Mouse (Mus musculus) embryonic facial prominence, embryonic 15.5 days (tissue): ENCODE data around the gene Slit2. TPM values are rescaled to one million over a fixed set of nuclear protein-coding genes. Genes with fewer than 3 reads are reported as not detected.

Experiments used
- ATAC-seq: fragments of 200-750 bp; cut with Nextera tagmentation; 2 replicates; pipeline ENCODE4 v1.8.0; 2017; ENCODE audit warnings: low read depth, moderate TSS enrichment; ENCODE audit not compliant: insufficient number of reproducible peaks, low FRiP score, low TSS enrichment
- H3K27ac ChIP-seq: fragments of 300-500 bp; sonication (generic); replicated peaks from 2 replicates; pipeline ENCODE4 v1.5.1; 2015; ENCODE audit warnings: mild to moderate bottlenecking, inconsistent platforms
- H3K27me3 ChIP-seq: fragments of 300-500 bp; sonication (generic); 2 replicates; pipeline ENCODE4 v1.6.1; 2015; ENCODE audit warnings: inconsistent platforms
- H3K36me3 ChIP-seq: fragments of 300-500 bp; sonication (generic); 2 replicates; pipeline ENCODE4 v1.6.1; 2015; ENCODE audit warnings: mild to moderate bottlenecking, inconsistent platforms
- H3K4me1 ChIP-seq: fragments of 300-500 bp; sonication (generic); 2 replicates; pipeline ENCODE4 v1.6.1; 2015; ENCODE audit warnings: inconsistent platforms
- H3K4me2 ChIP-seq: fragments of 300-500 bp; sonication (generic); replicated peaks from 2 replicates; pipeline ENCODE4 v1.6.1; 2015; ENCODE audit warnings: mild to moderate bottlenecking, inconsistent platforms
- H3K4me3 ChIP-seq: fragments of 300-500 bp; sonication (generic); replicated peaks from 2 replicates; pipeline ENCODE4 v1.5.1; 2015; ENCODE audit warnings: mild to moderate bottlenecking, inconsistent platforms
- H3K9ac ChIP-seq: fragments of 300-500 bp; sonication (generic); 2 replicates; pipeline ENCODE4 v1.6.1; 2015; ENCODE audit warnings: inconsistent platforms
- H3K9me3 ChIP-seq: fragments of 300-500 bp; sonication (generic); replicated peaks from 2 replicates; pipeline ENCODE4 v1.6.1; 2016; ENCODE audit warnings: inconsistent platforms
- WGBS: fragments of 180-500 bp; shearing (Covaris S2); methylation state at CpG from one replicate; pipeline ENCODE4 v1.1.7; 2015; 5-methylcytosine and 5-hydroxymethylcytosine counted together
- microRNA-seq: library from miRNA; unstranded; fragments of <30 nt; microRNA quantifications from one replicate; pipeline ENCODE4, GENCODE M21; 2016; ENCODE audit warnings: borderline number of aligned reads
- polyA plus RNA-seq: library from polyadenylated mRNA; unstranded; fragments of >200 nt; fragmentation: Nextera tagmentation; extraction: Ambion mirVana; gene quantifications from 2 replicates; pipeline ENCODE4 v1.2.1, GENCODE M21; 2015

The Slit2 gene
- polyA plus RNA-seq, 1 experiment from 2014 or later, result 23.1 TPM

- Histone ChIP-seq H3K36me3 (no peaks in the 10 kb centered on the region), H3K9ac (no peak overlapping the region), H3K9me3 (no peaks in the 10 kb centered on the region), H3K27me3 (no peaks in the 10 kb centered on the region), H3K4me3 (no peak overlapping the region), H3K27ac (no peak overlapping the region), H3K4me2 (no peak overlapping the region), H3K4me1 (no peaks in the 10 kb centered on the region)
- no peak for ATAC-seq
- WGBS, result 86% methylated on average over 3 of the region's 3 CpGs
Measured at GRCm38 (mm10) chr5:48333407-48333806, 350.5 kb downstream of the Slit2 start.

- H3K27ac ChIP-seq, result no peak overlapping the region
- no peaks in the 10 kb centered on the region for H3K36me3 ChIP-seq
- no peak for ATAC-seq
- no peak overlapping the region for H3K4me2 ChIP-seq
- H3K9ac ChIP-seq, result no peak overlapping the region
- H3K4me3 ChIP-seq, result no peak overlapping the region
- H3K9me3 ChIP-seq, result no peaks in the 10 kb centered on the region
- no peaks in the 10 kb centered on the region for H3K4me1 ChIP-seq
- no peaks in the 10 kb centered on the region for H3K27me3 ChIP-seq
- WGBS, result 27% methylated on average over 9 of the region's 9 CpGs
Measured at GRCm38 (mm10) chr5:48333884-48334513, 351.1 kb downstream of the Slit2 start.

GRCm38 (mm10) chr5:48340808-48341433 lies 358.0 kb downstream of the Slit2 start:
- H3K27me3 ChIP-seq, result no peaks in the 10 kb centered on the region
- no peak overlapping the region for H3K9ac ChIP-seq
- no peaks in the 10 kb centered on the region for H3K4me1 ChIP-seq
- no peaks in the 10 kb centered on the region for H3K9me3 ChIP-seq
- ATAC-seq, result no peak
- H3K4me3 ChIP-seq, result no peak overlapping the region
- no peaks in the 10 kb centered on the region for H3K36me3 ChIP-seq
- H3K27ac ChIP-seq, result no peak overlapping the region
- 67% methylated on average over 7 of the region's 7 CpGs for WGBS
- H3K4me2 ChIP-seq, result no peak overlapping the region

- no peak for ATAC-seq
- H3K27me3 ChIP-seq, result no peaks in the 10 kb centered on the region
- WGBS, result 39% methylated on average over 5 of the region's 5 CpGs
- no peaks in the 10 kb centered on the region for H3K36me3 ChIP-seq
- H3K9me3 ChIP-seq, result no peaks in the 10 kb centered on the region
- H3K4me1 ChIP-seq, result no peaks in the 10 kb centered on the region
- H3K27ac ChIP-seq, result no peak overlapping the region
- H3K4me2 ChIP-seq, result no peak overlapping the region
- H3K9ac ChIP-seq, result no peak overlapping the region
- H3K4me3 ChIP-seq, result no peak overlapping the region
Measured at GRCm38 (mm10) chr5:48345095-48345982, 362.4 kb downstream of the Slit2 start.

- ATAC-seq, result no peak
- no peak overlapping the region for H3K9ac ChIP-seq
- no peaks in the 10 kb centered on the region for H3K36me3 ChIP-seq
- H3K27me3 ChIP-seq, result no peaks in the 10 kb centered on the region
- H3K9me3 ChIP-seq, result no peaks in the 10 kb centered on the region
- 90% methylated on average over 2 of the region's 2 CpGs for WGBS
- H3K27ac ChIP-seq, result no peak overlapping the region
- H3K4me2 ChIP-seq, result no peak overlapping the region
- H3K4me3 ChIP-seq, result no peak overlapping the region
- no peaks in the 10 kb centered on the region for H3K4me1 ChIP-seq
Measured at GRCm38 (mm10) chr5:48345983-48346648, 363.2 kb downstream of the Slit2 start.

GRCm38 (mm10) chr5:48349309-48349708 lies 366.4 kb downstream of the Slit2 start:
- no peak overlapping the region for H3K27ac ChIP-seq
- H3K36me3 ChIP-seq, result no peaks in the 10 kb centered on the region
- no peaks in the 10 kb centered on the region for H3K27me3 ChIP-seq
- no peak for ATAC-seq
- no peaks in the 10 kb centered on the region for H3K4me1 ChIP-seq
- no peaks in the 10 kb centered on the region for H3K9me3 ChIP-seq
- H3K9ac ChIP-seq, result no peak overlapping the region
- 88% methylated on average over 1 of the region's 1 CpGs for WGBS
- no peak overlapping the region for H3K4me2 ChIP-seq
- no peak overlapping the region for H3K4me3 ChIP-seq

Small RNA genes within 50 kb of the gene (microRNA-seq; reads per million reads assigned to microRNA genes)
- 10.3 reads per million, percentile 29 among the genes with 10 or more reads in this experiment for gene Mir218-1
